Mouse (Mus musculus) ES-E14 (cell line): ENCODE measurements at regions not wholly inside any gene's neighbourhood (a gene's known extent, or its start where the extent isn't known, plus 50 kb on each side); places are given as distances from the start of the nearest gene placed in this dataset.

Experiments used
- CHD2 ChIP-seq: IDR thresholded peaks from 2 replicates; pipeline ENCODE4 v1.6.1; 2014; ENCODE audit warnings: mild to moderate bottlenecking, low read depth, low read length, inconsistent platforms
- HCFC1 ChIP-seq: IDR thresholded peaks from 2 replicates; pipeline ENCODE4 v1.6.1; 2012; ENCODE audit warnings: low read length, inconsistent platforms, borderline replicate concordance; ENCODE audit not compliant: insufficient read depth
- MAFK ChIP-seq: IDR thresholded peaks from 2 replicates; pipeline ENCODE4 v1.6.1; 2014; ENCODE audit warnings: mild to moderate bottlenecking, low read depth, low read length, inconsistent platforms; ENCODE audit not compliant: insufficient read depth
- ZC3H11A ChIP-seq: IDR thresholded peaks from 2 replicates; pipeline ENCODE4 v1.6.1; 2012; ENCODE audit warnings: low read depth, mild to moderate bottlenecking, inconsistent platforms, low read length, borderline replicate concordance

- no peak for TF ChIP-seq HCFC1
- TF ChIP-seq MAFK: no peak
- TF ChIP-seq ZC3H11A: no peak
- no peak for TF ChIP-seq CHD2
Measured at GRCm38 (mm10) chr17:83161731-83162130, 53.4 kb upstream of the Pkdcc start.
